Mouse (Mus musculus) adrenal gland, postnatal 4 days (tissue): ENCODE data around the gene Zbtb16. TPM values are rescaled to one million over a fixed set of nuclear protein-coding genes. Genes with fewer than 3 reads are reported as not detected.

ENCODE experiments used
- DNase-seq, 2 experiments: peaks; one replicate each; pipeline ENCODE4 v3.0.0; 2021 to 2022; ENCODE audit warnings: low spot score in 2 of 2, mixed read lengths in 2 of 2
- total RNA-seq, 2 experiments: library from RNA; stranded (reverse); gene quantifications; 2 replicates each; pipeline ENCODE4 v1.2.3; 2021

Zbtb16 gene
- total RNA-seq, 2 experiments from 2014 or later: 32.4 to 47.4 TPM

DNA sequence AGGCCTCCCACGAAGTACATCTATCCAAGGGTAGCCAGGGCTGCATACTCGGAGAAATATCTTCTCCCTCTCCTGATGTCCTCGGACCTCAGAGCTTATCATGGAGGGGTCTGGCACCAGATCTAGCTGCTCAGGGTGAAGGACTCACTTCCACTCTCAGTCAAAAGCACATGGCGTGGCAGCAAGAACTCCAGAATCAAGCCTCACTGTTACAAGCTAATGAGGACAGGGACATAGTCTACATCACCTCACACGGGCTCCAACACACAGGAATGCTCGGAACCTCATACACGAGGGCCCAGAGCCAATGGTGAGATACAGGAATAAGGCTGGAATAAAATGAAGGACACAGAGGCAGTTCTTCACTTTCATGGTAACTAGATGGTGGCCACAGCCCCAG lies 7.2 kb downstream of the Zbtb16 start:
- no peak for DNase-seq

DNA sequence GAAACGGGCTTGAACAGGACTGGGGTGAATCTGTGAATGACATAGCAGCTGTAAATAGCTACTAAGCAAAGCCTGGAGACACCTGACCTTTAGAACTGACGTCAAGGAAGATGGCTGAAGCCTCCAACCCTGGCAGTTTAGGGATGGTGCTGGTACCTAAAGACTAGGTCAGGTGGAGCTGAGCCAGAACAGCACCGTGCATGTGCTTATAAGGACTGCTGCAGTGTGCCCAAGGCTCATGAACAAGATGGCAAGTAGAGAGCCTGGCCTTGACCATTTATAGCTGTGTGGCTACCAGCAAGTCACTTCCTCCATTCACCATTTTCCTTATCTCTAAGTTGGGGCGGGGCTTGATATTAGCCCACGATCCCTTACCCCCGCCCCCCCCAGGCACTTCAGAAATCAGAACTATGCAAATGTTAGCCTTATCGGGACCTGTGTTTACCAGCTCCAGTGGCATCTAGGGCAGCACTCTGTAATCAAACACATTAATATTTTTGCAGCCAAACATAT lies 9.6 kb downstream of the Zbtb16 start:
- DNase-seq: no peak

DNA sequence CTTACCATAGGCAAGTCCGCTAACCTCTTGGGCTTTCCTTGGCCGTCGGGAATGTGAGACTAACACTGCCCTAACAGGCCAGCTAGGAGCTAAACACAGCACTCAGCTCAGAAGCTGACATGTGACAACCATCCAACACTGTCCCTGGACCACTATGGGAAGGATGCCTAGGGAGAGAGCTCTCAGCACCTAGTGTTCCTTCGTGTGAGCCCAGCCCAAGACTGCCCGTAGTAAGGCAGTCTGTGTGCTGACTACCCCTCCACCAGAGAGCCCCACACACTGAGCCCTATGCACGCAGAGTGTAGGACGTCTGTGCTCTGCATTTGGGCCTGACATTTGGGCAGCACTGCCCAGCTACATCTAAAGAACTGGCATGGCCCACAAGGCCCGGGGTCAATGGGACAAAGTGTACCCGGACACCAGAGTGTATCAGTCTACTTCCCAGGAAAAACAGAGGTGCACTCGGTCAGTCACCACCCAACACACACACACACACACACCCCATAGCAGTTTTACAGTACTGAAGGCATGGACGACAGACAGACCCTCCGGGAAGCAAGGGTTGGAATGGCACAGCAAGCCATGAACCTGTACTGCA lies 11.4 kb downstream of the Zbtb16 start:
- no peak for DNase-seq

DNA sequence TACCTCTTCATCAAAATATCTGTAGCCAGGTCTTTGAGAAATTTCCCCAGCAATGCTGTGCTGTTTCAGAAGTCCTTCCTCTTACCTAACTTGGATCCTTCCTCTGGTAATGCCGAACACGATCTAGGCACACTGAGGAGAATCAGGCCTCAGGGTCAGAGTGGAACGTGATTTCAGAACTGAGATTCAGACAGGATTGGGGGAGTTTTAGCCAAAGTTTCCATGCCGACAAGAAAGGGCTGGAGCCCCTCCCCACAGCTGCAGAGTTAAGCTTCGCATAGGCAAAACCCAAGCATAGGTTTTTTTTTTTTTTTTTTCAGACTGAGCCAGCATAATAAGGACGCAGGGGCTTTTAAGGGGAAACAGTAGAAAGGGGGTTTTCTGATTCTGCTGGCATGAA lies 12.2 kb downstream of the Zbtb16 start:
- no peak for DNase-seq

DNA sequence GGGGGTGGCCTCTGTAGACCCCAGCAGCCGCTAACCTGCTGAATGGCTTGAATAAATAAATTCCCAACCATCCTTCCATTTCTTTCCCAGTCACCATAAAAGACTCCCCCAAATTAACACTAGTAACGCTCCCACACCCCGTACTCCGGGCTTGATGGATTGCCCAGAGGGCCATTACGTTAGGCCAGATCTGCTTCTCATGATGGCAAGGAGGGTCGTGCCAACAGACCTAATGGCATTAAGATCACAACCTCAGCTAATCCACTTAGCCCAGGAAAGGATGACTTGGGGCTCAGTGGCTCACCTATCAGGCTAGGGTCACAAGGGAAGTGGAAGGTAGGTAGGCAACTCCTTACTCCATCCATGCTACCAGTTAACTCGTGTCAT lies 12.7 kb downstream of the Zbtb16 start:
- DNase-seq: no peak

DNA sequence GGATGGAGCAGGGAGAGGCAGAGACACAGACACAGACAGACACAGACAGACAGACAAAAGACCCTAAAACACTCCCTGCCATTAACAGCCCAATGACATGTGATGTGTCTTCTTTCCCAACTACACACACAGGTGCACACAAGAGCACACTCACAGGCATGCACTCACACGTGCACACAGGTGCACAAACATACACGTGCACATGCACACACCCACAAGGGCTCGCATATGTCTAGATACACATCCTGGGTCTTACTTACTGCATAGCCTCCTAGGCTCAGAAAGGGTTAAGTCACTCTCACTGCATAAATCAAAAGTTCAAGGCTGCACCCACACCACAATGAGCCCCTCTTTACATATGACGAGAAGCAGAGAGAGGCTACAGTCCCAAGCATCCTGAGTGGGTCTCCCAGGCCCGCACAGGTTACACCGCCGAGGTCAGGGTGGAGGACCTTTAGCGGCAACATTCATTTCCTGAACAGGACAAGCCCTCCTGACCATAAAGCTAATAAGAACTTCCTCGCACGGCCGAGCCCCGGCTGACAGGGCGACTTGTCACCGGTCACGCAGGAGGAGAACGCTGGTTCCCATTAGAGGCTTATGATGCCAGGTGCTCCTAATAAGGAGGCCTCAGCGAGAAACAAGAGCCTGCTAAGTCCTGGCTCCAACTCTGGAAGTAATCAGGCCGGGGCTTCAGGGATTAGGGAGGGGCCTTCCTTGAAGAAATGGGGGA lies 13.3 kb downstream of the Zbtb16 start:
- DNase-seq: no peak

DNA sequence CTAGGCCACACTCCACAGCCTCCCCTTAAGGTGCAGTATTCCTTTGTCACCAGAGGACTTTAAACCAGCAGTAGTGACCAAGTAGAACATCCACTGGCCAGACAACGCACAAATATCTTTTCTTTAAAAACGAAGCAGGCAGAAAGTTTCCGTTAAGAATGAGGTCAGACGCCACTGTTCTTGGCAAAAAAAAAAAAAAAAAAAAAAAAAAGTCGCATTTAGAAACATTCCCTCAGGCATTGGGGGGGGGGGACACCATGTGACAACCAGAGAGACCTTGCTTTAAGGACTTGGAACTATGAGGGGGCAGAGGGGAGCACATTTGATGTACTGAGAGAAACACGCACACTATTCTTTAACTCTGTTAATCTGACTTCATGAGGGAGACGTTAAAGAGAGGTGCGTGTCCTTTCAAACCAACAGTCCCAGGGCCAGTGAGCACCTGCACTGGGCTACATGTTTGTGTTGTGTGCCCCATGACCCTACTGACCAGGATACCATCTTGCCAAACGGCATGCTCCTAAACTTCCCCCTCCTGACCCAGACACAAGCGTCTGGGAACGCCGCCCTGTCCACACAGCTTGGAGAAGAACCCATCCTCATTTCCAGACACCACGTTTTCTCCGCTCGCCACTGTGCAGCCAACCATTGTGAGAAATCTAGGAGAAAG lies 14.0 kb downstream of the Zbtb16 start:
- no peak for DNase-seq

DNA sequence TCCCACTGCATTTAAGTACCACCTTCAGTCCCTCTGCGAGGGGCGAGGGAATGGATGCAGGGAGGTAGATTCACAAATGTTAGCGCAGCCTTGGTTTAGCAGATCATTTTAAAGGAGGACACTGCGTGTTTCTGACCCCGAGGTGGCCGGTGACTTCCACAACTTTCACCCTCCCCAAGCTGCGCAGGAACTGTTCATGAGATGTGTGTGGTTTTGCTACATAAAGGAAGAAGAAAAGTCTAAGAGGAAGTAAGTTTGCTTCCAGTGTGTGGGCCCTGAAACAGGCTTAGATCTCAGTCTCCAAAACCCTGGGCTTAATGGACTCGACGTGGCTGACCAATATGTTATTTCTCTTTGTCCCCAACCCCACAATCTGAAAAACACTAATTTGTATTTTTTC lies 14.6 kb downstream of the Zbtb16 start:
- no peak for DNase-seq

DNA sequence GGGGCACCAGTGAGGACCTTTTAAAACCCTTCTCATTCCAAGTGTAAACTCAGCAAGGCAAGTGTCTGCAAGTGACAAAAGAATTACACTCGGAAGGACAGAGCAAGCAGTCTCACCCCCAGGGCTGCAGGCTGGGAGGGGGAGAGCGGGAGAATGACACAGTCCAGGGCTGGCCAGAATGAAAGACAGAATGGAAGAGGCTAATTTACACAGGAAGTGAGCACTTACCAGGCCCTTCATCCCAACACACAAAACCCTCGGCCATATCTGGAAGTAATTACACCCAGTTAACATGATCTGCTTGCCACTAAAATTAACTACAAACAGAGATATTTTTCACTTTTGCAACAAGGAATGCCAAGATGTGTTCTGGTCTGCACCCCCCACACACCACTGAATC lies 15.2 kb downstream of the Zbtb16 start:
- DNase-seq: no peak

DNA sequence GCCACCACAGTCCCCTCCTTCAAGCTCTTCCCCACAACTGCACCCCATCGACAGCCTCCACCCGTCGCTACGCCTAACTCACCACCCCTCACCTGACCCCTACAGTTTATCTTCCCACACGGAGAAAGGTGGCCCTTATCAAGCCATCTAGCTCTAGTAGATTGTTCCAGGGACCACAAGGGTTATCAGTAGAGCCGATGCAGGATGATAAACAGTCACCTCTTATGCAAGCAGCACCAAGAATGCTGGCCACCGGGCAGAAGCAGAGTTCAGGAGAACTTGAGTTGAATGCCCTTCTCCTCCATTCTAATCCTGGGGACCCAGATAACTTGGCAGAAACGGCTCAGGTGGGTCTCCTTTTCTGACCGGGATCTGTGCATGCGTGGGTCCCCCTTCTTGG lies 16.3 kb downstream of the Zbtb16 start:
- no peak for DNase-seq

DNA sequence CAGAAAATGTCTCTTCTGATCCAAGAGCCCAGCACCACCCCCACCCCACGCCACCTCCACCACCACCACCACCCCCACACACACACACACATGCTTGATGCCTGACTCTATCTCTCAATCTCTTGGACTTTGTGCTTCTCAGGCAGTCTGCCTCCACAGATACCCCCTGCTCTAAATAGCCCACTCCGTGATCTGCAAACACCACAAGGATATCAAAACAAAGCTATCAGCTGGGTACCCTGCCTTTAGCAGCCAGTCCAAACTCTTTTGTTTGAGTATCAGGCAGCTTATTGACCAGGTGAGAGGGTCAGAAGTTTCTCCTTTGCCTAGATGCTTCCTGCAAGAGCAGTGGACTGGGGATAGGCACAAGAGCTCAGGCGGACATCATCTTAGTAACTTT lies 16.9 kb downstream of the Zbtb16 start:
- DNase-seq: no peak

DNA sequence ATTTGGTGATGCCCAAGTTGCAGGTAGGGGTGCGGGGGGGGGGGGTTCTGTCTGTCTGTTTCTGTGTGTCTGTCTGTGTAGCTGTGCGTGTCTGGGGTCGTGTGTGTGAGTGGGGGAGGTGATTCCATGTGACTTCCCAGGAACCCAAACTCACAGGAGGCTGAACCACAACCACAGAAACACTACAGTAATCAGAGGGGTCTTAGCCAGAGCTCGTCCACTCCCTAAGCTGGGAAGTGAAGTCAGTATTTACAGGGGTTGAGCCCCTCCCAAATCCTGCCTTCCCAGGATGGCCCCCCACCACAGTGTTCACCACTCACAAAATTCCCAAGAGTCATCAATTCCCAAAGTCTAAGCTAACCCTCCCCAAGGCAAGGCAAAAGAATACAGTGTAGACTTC lies 18.1 kb downstream of the Zbtb16 start:
- no peak for DNase-seq

DNA sequence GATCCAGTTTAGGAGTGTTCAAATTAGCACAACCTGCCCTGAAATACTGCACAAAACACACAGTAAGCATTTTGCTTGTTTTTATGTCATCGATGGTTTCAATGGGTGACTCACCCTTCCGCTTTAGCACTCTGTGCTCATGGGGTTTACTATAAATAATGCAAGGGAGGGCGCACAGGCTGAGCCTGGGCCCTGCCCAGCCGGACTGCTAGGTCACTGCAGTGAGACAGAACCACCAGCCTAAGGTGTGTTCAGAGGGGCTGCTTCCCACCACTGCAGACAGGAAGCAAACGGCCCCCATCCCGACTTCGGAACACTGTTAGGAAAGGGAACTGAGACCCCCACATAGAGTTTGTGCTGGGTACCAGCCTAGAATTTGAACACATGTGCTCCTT lies 18.6 kb downstream of the Zbtb16 start:
- no peak for DNase-seq

DNA sequence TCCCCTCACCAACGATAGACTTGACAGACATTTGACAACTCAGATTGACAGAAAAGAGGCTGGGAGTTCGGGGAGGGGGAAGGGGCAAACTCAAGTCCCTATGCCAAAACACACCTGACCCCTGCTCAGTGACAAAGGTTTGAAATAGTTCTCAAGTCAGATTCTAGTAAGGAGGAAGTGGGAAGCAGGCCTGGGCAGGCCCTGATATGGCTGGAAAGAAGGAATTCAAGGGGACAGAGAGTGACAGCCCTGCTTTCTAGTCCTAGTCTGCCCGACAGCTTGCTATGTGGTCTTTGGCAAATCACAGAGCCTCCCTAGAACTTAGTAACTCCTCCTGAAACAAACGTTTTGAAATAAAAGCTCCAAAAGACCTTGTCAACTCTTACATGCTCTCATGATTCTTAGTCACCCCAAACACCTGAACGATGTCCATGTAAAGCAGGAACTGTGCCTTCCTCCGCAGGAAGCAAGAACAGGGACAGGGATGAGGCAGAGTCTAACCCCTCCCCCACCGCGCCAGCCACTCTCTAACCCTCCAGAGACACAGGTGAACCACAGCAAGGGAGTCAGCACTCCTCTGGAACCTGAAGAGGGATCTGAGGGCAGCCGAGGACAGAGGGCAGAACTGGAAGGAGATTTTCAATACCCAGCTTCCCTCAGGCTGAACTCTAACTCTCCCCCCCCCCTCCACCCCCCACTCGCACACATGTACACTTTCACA lies 19.2 kb downstream of the Zbtb16 start:
- DNase-seq: no peak

DNA sequence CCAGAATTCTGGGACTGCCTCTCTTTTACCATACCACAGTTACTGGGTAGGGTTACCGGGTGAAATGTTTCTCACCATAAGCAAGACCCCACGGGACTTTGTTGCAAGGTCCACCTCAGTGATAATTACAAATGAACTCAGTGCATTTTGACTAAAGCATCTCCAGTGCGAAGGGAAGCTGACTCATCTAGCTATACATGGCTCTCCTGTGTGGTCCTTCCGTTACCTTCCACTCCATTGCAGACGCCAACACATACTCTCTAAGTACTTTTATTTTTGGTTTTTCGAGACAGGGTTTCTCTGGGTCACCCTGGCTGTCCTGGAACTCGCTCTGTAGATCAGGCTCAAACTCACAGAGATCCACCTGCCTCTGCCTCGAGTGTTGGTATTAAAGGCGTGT lies 19.9 kb downstream of the Zbtb16 start:
- no peak for DNase-seq

DNA sequence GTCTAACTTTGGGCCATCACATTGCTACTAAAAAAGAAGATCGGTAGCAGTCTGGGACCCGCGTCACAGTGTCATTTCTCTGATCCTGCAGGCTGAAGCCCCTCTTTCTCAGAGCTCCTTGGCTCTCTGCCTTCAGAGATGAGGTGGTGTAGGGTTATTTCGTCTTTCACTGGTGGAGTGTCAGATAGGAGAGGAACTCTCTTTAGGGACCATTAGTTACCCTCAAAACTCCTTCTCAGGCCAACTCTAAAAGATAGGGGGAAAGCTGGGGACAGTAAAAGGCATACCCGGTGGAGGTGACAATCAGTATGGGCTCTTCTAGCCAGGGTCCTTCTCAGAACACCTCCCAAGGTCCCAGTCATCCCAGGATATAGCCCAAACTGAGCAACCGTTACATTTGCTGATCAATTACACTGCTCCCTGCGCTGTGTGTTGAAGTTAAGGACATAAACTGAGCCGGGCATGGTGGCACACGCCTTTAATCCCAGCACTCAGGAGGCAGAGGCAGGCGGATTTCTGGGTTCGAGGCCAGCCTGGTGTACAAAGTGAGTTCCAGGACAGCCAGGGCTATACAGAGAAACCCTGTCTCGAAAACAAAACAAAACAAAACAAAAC lies 21.0 kb downstream of the Zbtb16 start:
- no peak for DNase-seq

DNA sequence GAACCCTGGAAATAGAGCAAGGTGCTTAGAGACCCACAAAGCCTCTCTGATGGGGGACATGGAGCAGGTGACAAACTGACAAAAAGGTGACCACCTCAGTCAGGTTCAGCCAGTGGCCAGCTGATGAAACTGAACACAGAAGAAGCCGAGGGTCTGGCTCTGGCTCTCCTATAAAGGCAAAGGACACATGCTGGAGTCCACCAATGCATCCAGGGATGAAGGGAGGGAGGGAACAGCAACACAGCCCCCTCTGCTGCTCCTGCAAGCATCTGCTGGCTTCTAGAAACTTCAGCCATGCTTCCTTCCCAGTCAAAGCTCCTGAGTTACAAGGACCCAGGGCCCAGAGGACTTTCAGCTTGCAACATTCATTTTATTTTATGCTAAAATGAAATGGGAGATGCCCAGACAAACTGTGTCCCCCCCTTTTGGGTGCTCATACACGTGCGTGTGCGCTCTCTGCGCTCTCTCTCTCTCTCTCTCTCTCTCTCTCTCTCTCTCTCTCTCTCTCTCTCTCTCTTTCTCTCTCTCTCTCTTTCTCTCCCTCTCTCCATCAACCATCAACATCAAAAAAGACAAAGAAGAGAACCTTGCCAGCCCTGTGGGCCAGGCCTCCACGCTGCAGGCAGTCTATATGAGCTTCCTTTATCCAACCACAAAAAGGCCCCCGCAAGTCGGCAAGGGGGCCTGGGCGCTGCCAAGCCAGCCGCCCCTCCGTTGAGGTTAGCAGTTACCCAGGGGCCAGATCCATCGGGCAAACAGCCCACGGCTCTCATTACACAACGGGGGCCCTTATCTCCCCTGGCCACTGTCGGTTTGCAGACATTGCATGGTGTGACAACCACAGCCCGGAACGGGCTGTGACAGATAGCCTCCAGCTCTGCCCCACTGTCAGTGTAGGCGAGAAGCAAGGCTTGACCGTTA lies 21.8 kb downstream of the Zbtb16 start:
- DNase-seq: no peak

DNA sequence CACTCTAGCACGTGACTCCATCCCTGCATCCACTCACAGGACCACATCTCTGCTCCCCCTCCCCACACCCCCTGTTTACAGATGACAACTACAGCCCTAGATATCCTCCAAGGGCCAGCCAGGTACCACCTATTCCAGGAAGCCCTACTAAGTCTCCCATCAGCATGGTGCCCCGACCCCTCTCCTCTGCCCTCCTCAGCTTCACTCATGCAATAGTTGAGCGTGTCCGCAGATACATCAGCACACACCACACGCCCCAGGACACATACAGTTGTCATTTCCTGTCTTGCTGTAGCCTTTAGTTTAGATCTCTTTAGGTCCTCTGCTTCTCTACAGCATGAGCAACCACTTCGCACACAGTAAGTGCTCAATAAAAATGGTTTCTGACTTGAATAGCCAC lies 23.7 kb downstream of the Zbtb16 start:
- no peak for DNase-seq

DNA sequence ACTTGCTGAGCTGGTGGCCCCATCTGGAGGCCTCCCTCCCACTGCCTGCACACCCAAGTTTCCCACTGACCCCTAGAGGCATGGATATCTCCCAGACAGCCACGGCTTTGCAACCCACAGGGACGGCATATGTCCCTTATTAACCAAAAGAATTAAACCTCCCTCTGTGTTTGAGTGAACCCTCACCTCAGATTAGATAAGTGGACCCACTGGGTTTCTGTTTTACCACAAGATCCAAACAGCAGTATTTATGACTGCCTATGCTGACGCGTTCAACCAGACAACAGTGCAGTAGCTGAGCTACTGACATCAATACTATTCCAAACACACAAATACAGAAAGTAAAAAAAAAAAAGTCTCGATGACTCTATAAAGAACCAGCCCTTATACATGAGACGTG lies 29.4 kb downstream of the Zbtb16 start:
- no peak for DNase-seq

DNA sequence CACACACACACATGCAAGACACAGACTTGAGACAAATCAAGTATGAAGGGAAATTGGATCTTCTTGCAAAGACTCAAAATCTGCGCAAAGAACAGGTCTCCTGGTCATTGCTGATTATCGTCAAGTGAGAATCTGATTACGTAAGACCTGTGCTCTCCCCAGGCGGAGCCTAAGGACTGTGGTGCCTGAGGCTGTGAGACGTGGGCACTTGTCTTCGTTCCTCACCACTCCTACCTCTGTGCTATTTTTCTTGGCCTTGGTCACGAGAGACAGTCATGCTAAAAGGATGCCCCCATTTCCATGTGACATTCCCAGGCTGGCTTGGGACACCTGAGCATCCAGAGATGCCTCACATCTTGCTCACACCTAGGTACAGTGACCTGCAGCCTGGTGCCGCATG lies 30.2 kb downstream of the Zbtb16 start:
- no peak for DNase-seq
